Mouse (Mus musculus): ENCODE results near the gene Olfr1446. TPM values are rescaled to one million over a fixed set of nuclear protein-coding genes. Genes with fewer than 3 reads are reported as not detected.

Gene Olfr1446
- not detected in 2 replicates for polyA plus RNA-seq (2015; fragmentation: Nextera tagmentation; extraction: Ambion mirVana)

GRCm38 (mm10) chr19:12893424-12893823 is at the start of gene Olfr1446:
Gene Olfr1446, minus strand, starts transcription at chr19:12893524.

GRCm38 (mm10) chr19:12930540-12930939 is 37.2 kb upstream of the Olfr1446 start, which contains the start of gene Olfr1449:
Gene Olfr1449, plus strand, starts transcription at chr19:12930840.

GRCm38 (mm10) chr19:12924319-12924718 is 31.0 kb upstream of the Olfr1446 start, which contains the start of gene Olfr1448:
Gene Olfr1448, minus strand, starts transcription at chr19:12924419.

GRCm38 (mm10) chr19:12903643-12904042 is 10.3 kb upstream of the Olfr1446 start, which contains the start of gene Olfr1447:
Gene Olfr1447, minus strand, starts transcription at chr19:12903743.

GRCm38 (mm10) chr19:12883555-12883954 is 9.8 kb downstream of the Olfr1446 start, which contains the start of gene Olfr1445:
Gene Olfr1445, plus strand, starts transcription at chr19:12883855.

GRCm38 (mm10) chr19:12856983-12857382 is 36.3 kb downstream of the Olfr1446 start, which contains the start of gene Olfr1444:
Gene Olfr1444, plus strand, starts transcription at chr19:12857283.

GRCm38 (mm10) chr19:12846382-12846781 is 46.9 kb downstream of the Olfr1446 start, which contains the start of gene Gm5244:
Gene Gm5244, plus strand, starts transcription at chr19:12846682.

Other genes starting within 250 kb of the Olfr1446 start
- gene Olfr1442, start 223.1 kb downstream of the Olfr1446 start, polyA plus RNA-seq (2015; fragmentation: Nextera tagmentation; extraction: Ambion mirVana) = not detected in 2 replicates
- gene Olfr1443, start 215.4 kb downstream of the Olfr1446 start, polyA plus RNA-seq (2015; fragmentation: Nextera tagmentation; extraction: Ambion mirVana) = not detected in 2 replicates
- not detected in 2 replicates for gene Keg1, start 197.7 kb downstream of the Olfr1446 start, polyA plus RNA-seq (2015; fragmentation: Nextera tagmentation; extraction: Ambion mirVana)
- 0.99 and 1.1 TPM in 2 replicates for gene Cntf, start 127.9 kb downstream of the Olfr1446 start, polyA plus RNA-seq (2015; fragmentation: Nextera tagmentation; extraction: Ambion mirVana)
- gene Zfp91, start 97.4 kb downstream of the Olfr1446 start, polyA plus RNA-seq (2015; fragmentation: Nextera tagmentation; extraction: Ambion mirVana) = 11.3 and 11.6 TPM in 2 replicates
- gene Lpxn, start 97.3 kb downstream of the Olfr1446 start, polyA plus RNA-seq (2015; fragmentation: Nextera tagmentation; extraction: Ambion mirVana) = 5.1 and 7.8 TPM in 2 replicates
- gene Gm5244, start 46.8 kb downstream of the Olfr1446 start, polyA plus RNA-seq (2015; fragmentation: Nextera tagmentation; extraction: Ambion mirVana) = not detected in 2 replicates
- gene Olfr1444, start 36.2 kb downstream of the Olfr1446 start, polyA plus RNA-seq (2015; fragmentation: Nextera tagmentation; extraction: Ambion mirVana) = not detected in 2 replicates
- not detected in 2 replicates for gene Olfr1445, start 9.7 kb downstream of the Olfr1446 start, polyA plus RNA-seq (2015; fragmentation: Nextera tagmentation; extraction: Ambion mirVana)
- not detected in 2 replicates for gene Olfr1447, start 10.2 kb upstream of the Olfr1446 start, polyA plus RNA-seq (2015; fragmentation: Nextera tagmentation; extraction: Ambion mirVana)
- not detected in 2 replicates for gene Olfr1448, start 30.9 kb upstream of the Olfr1446 start, polyA plus RNA-seq (2015; fragmentation: Nextera tagmentation; extraction: Ambion mirVana)
- gene Olfr1449, start 37.3 kb upstream of the Olfr1446 start, polyA plus RNA-seq (2015; fragmentation: Nextera tagmentation; extraction: Ambion mirVana) = not detected in 2 replicates
- not detected in 2 replicates for gene Olfr1450, start 56.7 kb upstream of the Olfr1446 start, polyA plus RNA-seq (2015; fragmentation: Nextera tagmentation; extraction: Ambion mirVana)
- gene Olfr1451, start 101.5 kb upstream of the Olfr1446 start, polyA plus RNA-seq (2015; fragmentation: Nextera tagmentation; extraction: Ambion mirVana) = not detected in 2 replicates
- not detected in 2 replicates for gene Olfr1453, start 134.8 kb upstream of the Olfr1446 start, polyA plus RNA-seq (2015; fragmentation: Nextera tagmentation; extraction: Ambion mirVana)
- gene Olfr1454, start 167.1 kb upstream of the Olfr1446 start, polyA plus RNA-seq (2015; fragmentation: Nextera tagmentation; extraction: Ambion mirVana) = not detected in 2 replicates
- gene Olfr1457, start 204.4 kb upstream of the Olfr1446 start, polyA plus RNA-seq (2015; fragmentation: Nextera tagmentation; extraction: Ambion mirVana) = not detected in 2 replicates
- gene Olfr1458, start 213.3 kb upstream of the Olfr1446 start, polyA plus RNA-seq (2015; fragmentation: Nextera tagmentation; extraction: Ambion mirVana) = not detected in 2 replicates

Measured in spleen, postnatal 0 days (tissue).